Mouse (Mus musculus): ENCODE results near the gene Rbm39. TPM values are rescaled to one million over a fixed set of nuclear protein-coding genes. Genes with fewer than 3 reads are reported as not detected.

Rbm39 gene
- polyA plus RNA-seq, 1 experiment, result 144 TPM

DNA sequence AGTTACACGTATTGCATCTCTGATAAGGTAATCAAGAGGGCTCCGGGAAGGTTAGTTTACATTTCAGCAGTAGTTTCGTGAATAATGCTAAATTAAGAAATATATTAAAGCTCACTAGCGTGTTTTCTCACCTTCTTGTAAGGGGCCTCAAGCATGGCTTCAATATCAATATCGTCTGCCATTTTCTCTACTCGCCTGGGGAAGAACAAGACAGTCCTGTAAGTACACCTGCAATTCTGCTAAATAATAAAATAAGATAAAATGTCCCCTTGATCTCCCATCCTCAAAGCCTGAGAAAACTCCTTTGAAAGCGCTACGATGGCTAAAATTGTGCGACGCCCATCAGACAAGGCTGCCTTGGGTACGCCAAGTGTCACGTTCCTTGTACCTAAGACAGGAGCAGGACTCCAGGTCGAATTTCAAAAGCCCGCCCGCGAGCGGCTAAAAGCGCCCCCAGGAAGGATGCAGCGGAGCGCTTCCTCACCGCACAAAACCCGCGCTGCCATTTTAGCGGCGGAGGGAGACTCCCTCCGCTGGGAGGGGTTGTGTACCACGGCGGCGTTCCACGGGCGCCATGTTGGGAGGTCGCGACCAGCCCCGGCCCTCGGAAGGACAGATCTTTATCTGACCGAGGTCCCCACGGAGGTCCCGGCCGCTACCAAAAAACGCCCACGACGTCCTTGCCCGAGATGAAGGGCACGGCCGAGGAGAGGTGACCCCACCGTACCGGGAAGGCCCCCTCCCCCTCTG lies 817 bp downstream of the Rbm39 start:
- Histone ChIP-seq H3K27ac (ENCODE audit: insufficient read depth, low read length) (peak overlapping the region; percentile 88), H3K4me1 (ENCODE audit: control insufficient read depth, insufficient read depth, low read length) (peaks cover 10% of the 10 kb centered on the region; the same call in 1 of the 2 replicates), H3K4me3 (replicated peaks; ENCODE audit: insufficient read depth, low read depth, low read length) (peak overlapping the region; percentile 99), H3K27me3 (ENCODE audit: control insufficient read depth, insufficient read depth, low read length) (no peaks in the 10 kb centered on the region)
- 0 out of 2 replicates have a peak, but pooled peaks have one; percentile 16 for TF ChIP-seq POLR2A (IDR thresholded peaks at IDR 0.05; ENCODE audit: borderline replicate concordance, insufficient read depth, low read length)
- no peak for TF ChIP-seq CTCF (IDR thresholded peaks at IDR 0.05; ENCODE audit: borderline replicate concordance, insufficient read depth, low read depth, low read length)
- WGBS, result under 1% methylated on average over 47 of the region's 47 CpGs
- peak; percentile 75 to 77 for DNase-seq

DNA sequence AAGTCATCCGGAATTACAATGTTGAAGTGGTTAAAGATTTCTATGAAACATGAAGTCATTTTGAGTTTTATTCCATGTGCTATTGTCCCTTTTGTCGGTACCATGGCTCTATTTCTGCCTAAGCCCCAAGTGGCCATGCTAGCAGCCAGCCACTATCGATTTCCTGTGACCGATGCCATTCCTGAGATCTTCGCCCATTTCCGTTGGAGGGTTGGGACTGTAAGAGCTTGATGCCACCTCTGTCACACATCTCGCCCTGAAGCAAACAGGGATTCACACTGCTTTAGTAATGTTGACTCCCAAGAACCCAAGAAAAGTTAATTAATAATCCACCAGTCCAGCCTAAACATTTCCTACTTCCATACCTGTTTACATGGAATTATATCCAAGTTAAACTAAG lies 2.4 kb downstream of the Rbm39 start:
- 13% methylated on average over 7 of the region's 7 CpGs for WGBS

DNA sequence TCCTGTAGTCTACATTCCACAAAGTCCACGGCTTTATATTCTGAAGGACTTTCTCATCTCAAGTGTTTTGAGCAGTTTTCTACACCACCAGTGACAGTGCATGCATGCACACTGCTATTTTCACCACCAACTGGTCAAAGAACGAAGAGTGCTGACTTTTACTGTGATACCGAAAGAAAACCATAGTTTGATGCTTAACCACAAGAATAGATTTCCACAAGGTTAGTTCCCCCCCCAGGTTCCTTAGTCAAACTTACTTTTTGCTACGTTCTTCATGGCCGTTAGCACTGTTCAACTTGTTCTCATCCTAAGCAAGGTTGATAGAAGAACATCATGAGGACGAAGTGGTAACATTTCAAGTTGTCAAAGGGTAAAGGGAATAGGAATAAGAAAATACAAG lies 3.0 kb downstream of the Rbm39 start:
- TF ChIP-seq POLR2A (IDR thresholded peaks at IDR 0.05; ENCODE audit: borderline replicate concordance, insufficient read depth, low read length) (no peak), CTCF (IDR thresholded peaks at IDR 0.05; ENCODE audit: borderline replicate concordance, insufficient read depth, low read depth, low read length) (no peak)

More for the DNA sequence above, 2.4 kb downstream of the Rbm39 start:
- Histone ChIP-seq H3K4me3 (replicated peaks; ENCODE audit: insufficient read depth, low read depth, low read length) (peak overlapping the region; percentile 51), H3K27ac (ENCODE audit: insufficient read depth, low read length) (no peak overlapping the region), H3K27me3 (ENCODE audit: control insufficient read depth, insufficient read depth, low read length) (no peaks in the 10 kb centered on the region), H3K4me1 (ENCODE audit: control insufficient read depth, insufficient read depth, low read length) (peaks cover 10% of the 10 kb centered on the region; the same call in 1 of the 2 replicates)
- TF ChIP-seq POLR2A (IDR thresholded peaks at IDR 0.05; ENCODE audit: borderline replicate concordance, insufficient read depth, low read length) (no peak), CTCF (IDR thresholded peaks at IDR 0.05; ENCODE audit: borderline replicate concordance, insufficient read depth, low read depth, low read length) (no peak)
- no peak for DNase-seq

DNA sequence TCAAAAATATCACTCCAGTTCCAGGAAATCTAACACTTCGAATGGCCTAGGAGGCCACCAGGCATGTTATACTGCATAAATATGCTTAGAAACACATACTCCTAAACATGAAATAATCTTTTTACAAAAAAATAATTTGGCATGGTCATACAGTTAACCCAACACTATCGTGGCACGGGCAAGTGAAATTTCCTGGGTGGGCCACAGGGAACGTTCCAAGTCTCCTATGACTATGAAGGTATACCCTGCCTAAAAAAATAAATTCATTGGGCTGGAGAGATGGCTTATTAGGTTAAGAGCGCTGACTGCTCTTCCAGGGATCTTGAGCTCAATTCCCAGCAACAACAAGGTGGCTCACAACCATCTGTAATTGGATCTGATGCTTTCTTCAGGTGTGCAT lies 13.5 kb downstream of the Rbm39 start:
- TF ChIP-seq POLR2A (IDR thresholded peaks at IDR 0.05; ENCODE audit: borderline replicate concordance, insufficient read depth, low read length) (no peak), CTCF (IDR thresholded peaks at IDR 0.05; ENCODE audit: borderline replicate concordance, insufficient read depth, low read depth, low read length) (no peak)
- no peaks in the 10 kb centered on the region; the same call in 1 of the 2 replicates for H3K4me1 ChIP-seq (ENCODE audit: control insufficient read depth, insufficient read depth, low read length)
- H3K4me3 ChIP-seq (replicated peaks; ENCODE audit: insufficient read depth, low read depth, low read length), result no peak overlapping the region
- 86% methylated on average over 5 of the region's 5 CpGs for WGBS
- no peak overlapping the region for H3K27ac ChIP-seq (ENCODE audit: insufficient read depth, low read length)
- no peaks in the 10 kb centered on the region for H3K27me3 ChIP-seq (ENCODE audit: control insufficient read depth, insufficient read depth, low read length)
- no peak for DNase-seq

More for the DNA sequence above, 3.0 kb downstream of the Rbm39 start:
- no peak for DNase-seq
- Histone ChIP-seq H3K4me3 (replicated peaks; ENCODE audit: insufficient read depth, low read depth, low read length) (no peak overlapping the region), H3K27ac (ENCODE audit: insufficient read depth, low read length) (no peak overlapping the region), H3K4me1 (ENCODE audit: control insufficient read depth, insufficient read depth, low read length) (peaks cover 10% of the 10 kb centered on the region; the same call in 1 of the 2 replicates), H3K27me3 (ENCODE audit: control insufficient read depth, insufficient read depth, low read length) (no peaks in the 10 kb centered on the region)
- WGBS, result 32% methylated on average over 6 of the region's 6 CpGs

DNA sequence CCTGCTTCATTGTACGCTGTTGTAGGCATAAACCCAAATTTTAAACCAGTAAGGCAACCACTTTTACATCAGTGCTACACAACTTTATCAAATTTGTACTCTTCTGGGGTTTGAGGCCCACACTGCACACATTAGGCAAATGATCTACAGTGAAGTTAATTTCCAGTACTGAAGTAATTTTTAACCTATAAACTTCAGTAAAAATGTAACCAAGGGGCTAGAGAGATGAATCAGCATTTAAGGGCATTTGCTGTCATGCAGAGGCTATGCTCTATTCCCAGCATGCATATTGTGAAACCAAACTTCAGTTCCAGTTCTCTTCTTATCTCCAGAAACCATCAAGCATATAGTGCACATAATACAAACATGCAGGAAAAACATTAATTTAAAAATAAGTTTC lies 14.6 kb downstream of the Rbm39 start:
- H3K4me3 ChIP-seq (replicated peaks; ENCODE audit: insufficient read depth, low read depth, low read length), result no peak overlapping the region
- no peak for TF ChIP-seq POLR2A (IDR thresholded peaks at IDR 0.05; ENCODE audit: borderline replicate concordance, insufficient read depth, low read length)
- H3K4me1 ChIP-seq (ENCODE audit: control insufficient read depth, insufficient read depth, low read length), result no peaks in the 10 kb centered on the region; the same call in 1 of the 2 replicates
- WGBS, result 92% methylated on average over 1 of the region's 1 CpGs
- H3K27me3 ChIP-seq (ENCODE audit: control insufficient read depth, insufficient read depth, low read length), result no peaks in the 10 kb centered on the region
- no peak for DNase-seq
- H3K27ac ChIP-seq (ENCODE audit: insufficient read depth, low read length), result no peak overlapping the region

DNA sequence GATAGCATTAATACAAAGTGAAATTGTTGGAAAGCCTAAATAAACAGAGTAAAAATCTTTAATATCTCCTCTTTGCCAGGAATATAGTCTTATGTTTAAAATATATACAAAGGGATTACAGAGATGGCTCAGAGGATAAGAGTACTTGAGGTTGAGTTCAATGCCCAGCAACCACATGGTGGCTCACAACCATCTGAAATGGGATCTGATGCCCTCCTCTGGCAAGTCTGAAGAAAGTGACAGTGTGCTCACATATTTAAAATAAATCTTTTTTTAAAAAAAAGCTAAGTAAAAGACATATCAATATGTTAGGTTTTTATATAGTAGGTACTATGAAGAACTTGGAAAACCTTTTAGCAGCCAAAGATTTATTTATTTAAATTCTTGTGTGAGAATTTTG lies 28.5 kb downstream of the Rbm39 start:
- Histone ChIP-seq H3K27ac (ENCODE audit: insufficient read depth, low read length) (no peak overlapping the region), H3K27me3 (ENCODE audit: control insufficient read depth, insufficient read depth, low read length) (no peaks in the 10 kb centered on the region), H3K4me3 (replicated peaks; ENCODE audit: insufficient read depth, low read depth, low read length) (no peak overlapping the region), H3K4me1 (ENCODE audit: control insufficient read depth, insufficient read depth, low read length) (no peaks in the 10 kb centered on the region)
- TF ChIP-seq CTCF (IDR thresholded peaks at IDR 0.05; ENCODE audit: borderline replicate concordance, insufficient read depth, low read depth, low read length), result peak; percentile 19; the same call in 1 of the 2 replicates
- no peak for TF ChIP-seq POLR2A (IDR thresholded peaks at IDR 0.05; ENCODE audit: borderline replicate concordance, insufficient read depth, low read length)
- DNase-seq, result peak in 1 of 2 experiments; percentile 14

DNA sequence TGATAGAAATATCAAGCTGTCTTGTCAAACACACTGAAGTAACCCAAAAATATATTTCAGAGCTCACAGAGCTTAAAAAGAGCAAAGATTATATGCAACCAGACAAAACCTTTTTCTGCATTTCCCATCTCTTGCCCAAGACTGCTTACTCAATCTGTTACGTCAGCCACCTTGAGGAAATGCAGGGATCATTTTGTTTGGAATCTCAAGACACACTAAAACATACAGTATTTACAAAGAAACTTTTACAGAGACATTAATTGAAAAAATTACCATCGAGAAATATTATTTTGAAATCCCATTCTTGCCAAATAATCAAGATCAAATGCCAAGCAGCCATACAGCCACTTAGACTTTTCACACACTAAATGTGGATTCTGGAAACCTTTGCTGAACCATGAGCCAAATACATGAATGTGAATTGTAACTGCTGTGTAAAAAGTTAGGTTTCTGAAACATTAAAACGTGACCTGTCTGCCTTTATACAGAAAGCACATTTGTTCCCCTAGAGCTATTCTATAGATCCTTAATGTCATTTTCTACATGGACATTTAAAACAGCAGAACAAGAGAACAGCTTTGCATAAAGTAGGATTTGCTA lies 32.6 kb downstream of the Rbm39 start:
- no peak for DNase-seq

More for the DNA sequence above, 32.6 kb downstream of the Rbm39 start:
- Histone ChIP-seq H3K4me3 (replicated peaks; ENCODE audit: insufficient read depth, low read depth, low read length) (no peak overlapping the region), H3K27ac (ENCODE audit: insufficient read depth, low read length) (no peak overlapping the region), H3K4me1 (ENCODE audit: control insufficient read depth, insufficient read depth, low read length) (no peaks in the 10 kb centered on the region), H3K27me3 (ENCODE audit: control insufficient read depth, insufficient read depth, low read length) (no peaks in the 10 kb centered on the region)
- 77% methylated on average over 3 of the region's 3 CpGs for WGBS
- TF ChIP-seq CTCF (IDR thresholded peaks at IDR 0.05; ENCODE audit: borderline replicate concordance, insufficient read depth, low read depth, low read length) (no peak), POLR2A (IDR thresholded peaks at IDR 0.05; ENCODE audit: borderline replicate concordance, insufficient read depth, low read length) (no peak)
